Mouse (Mus musculus) heart, embryonic 16.5 days (tissue): Measurements from ENCODE around the gene Gm28539. TPM values are rescaled to one million over a fixed set of nuclear protein-coding genes. Genes with fewer than 3 reads are reported as not detected.

Source experiments
- polyA plus RNA-seq: library from polyadenylated mRNA; unstranded; fragments of >200 nt; fragmentation: Nextera tagmentation; extraction: Ambion mirVana; gene quantifications from 2 replicates; pipeline ENCODE4 v1.2.1, GENCODE M21; 2015

The Gm28539 gene
- polyA plus RNA-seq, 1 experiment from 2014 or later, result not detected

Other genes with a start within 250 kb of the Gm28539 start
- 0.47 and 1.5 TPM in 2 replicates for gene Tbx1, start 245.9 kb upstream of the Gm28539 start, polyA plus RNA-seq
- gene Gp1bb, start 214.2 kb upstream of the Gm28539 start, polyA plus RNA-seq, result 2.4 and 3.4 TPM in 2 replicates
- gene Gm49601, start 210.2 kb upstream of the Gm28539 start, polyA plus RNA-seq, result 0.63 and 0.66 TPM in 2 replicates
- gene Sept5, start 206.6 kb upstream of the Gm28539 start, polyA plus RNA-seq, result 8.4 and 8.5 TPM in 2 replicates
- 32.1 and 38.8 TPM in 2 replicates for gene Cldn5, start 59.7 kb upstream of the Gm28539 start, polyA plus RNA-seq
- 67.9 and 75.5 TPM in 2 replicates for gene Ufd1, start 24.8 kb upstream of the Gm28539 start, polyA plus RNA-seq
- 37.6 and 39.2 TPM in 2 replicates for gene Cdc45, start 24.6 kb upstream of the Gm28539 start, polyA plus RNA-seq
- gene 2510002D24Rik, start within 50 bp of the Gm28539 start, polyA plus RNA-seq, result 39.6 and 40.0 TPM in 2 replicates
- gene Mrpl40, start 40.3 kb downstream of the Gm28539 start, polyA plus RNA-seq, result 94.4 and 110 TPM in 2 replicates
- gene Hira, start 40.5 kb downstream of the Gm28539 start, polyA plus RNA-seq, result 8.0 and 9.0 TPM in 2 replicates